Mouse (Mus musculus) stomach, embryonic 15.5 days (tissue): Measurements from ENCODE around the gene Abcc9. TPM values are rescaled to one million over a fixed set of nuclear protein-coding genes. Genes with fewer than 3 reads are reported as not detected.
A peak's percentile ranks its signal among the peaks of the same experiment; 100 is the strongest.

Experiments
- ATAC-seq: fragments of 200-750 bp; cut with Nextera tagmentation; 2 replicates; pipeline ENCODE4 v1.8.0; 2017; ENCODE audit warnings: low read depth, moderate number of reproducible peaks, moderate TSS enrichment; ENCODE audit not compliant: insufficient read depth, low FRiP score
- H3K27ac ChIP-seq: fragments of 300-500 bp; sonication (generic); 2 replicates; pipeline ENCODE4 v1.5.1; 2015; ENCODE audit warnings: mild to moderate bottlenecking, inconsistent platforms
- H3K27me3 ChIP-seq: fragments of 300-500 bp; sonication (generic); replicated peaks from 2 replicates; pipeline ENCODE4 v1.6.1; 2015; ENCODE audit warnings: inconsistent platforms
- H3K36me3 ChIP-seq: fragments of 300-500 bp; sonication (generic); 2 replicates; pipeline ENCODE4 v1.6.1; 2015; ENCODE audit warnings: inconsistent platforms
- H3K4me1 ChIP-seq: fragments of 300-500 bp; sonication (generic); 2 replicates; pipeline ENCODE4 v1.6.1; 2015; ENCODE audit warnings: inconsistent platforms
- H3K4me2 ChIP-seq: fragments of 300-500 bp; sonication (generic); 2 replicates; pipeline ENCODE4 v1.6.1; 2015; ENCODE audit warnings: mild to moderate bottlenecking, inconsistent platforms
- H3K4me3 ChIP-seq: fragments of 300-500 bp; sonication (generic); replicated peaks from 2 replicates; pipeline ENCODE4 v1.5.1; 2015; ENCODE audit warnings: inconsistent platforms
- H3K9ac ChIP-seq: fragments of 300-500 bp; sonication (generic); 2 replicates; pipeline ENCODE4 v1.6.1; 2015; ENCODE audit warnings: inconsistent platforms
- H3K9me3 ChIP-seq: fragments of 300-500 bp; sonication (generic); 2 replicates; pipeline ENCODE4 v1.6.1; 2016; ENCODE audit warnings: inconsistent platforms
- WGBS: fragments of 180-500 bp; shearing (Covaris S2); methylation state at CpG from one replicate; pipeline ENCODE4 v1.1.7; 2015; 5-methylcytosine and 5-hydroxymethylcytosine counted together
- polyA plus RNA-seq: library from polyadenylated mRNA; unstranded; fragments of >200 nt; fragmentation: Nextera tagmentation; extraction: Ambion mirVana; gene quantifications from 2 replicates; pipeline ENCODE4 v1.2.1, GENCODE M21; 2015

The Abcc9 gene
- polyA plus RNA-seq, 1 experiment from 2014 or later = 12.5 TPM

- Histone ChIP-seq H3K4me3 (no peak overlapping the region), H3K9me3 (no peaks in the 10 kb centered on the region), H3K4me1 (no peaks in the 10 kb centered on the region), H3K4me2 (no peak overlapping the region), H3K36me3 (no peaks in the 10 kb centered on the region), H3K27ac (0 out of 2 replicates have a peak overlapping the region, but pooled peaks have one; percentile 21), H3K27me3 (no peaks in the 10 kb centered on the region), H3K9ac (no peak overlapping the region)
- no peak for ATAC-seq
- WGBS = 67% methylated on average over 9 of the region's 9 CpGs
Measured at GRCm38 (mm10) chr6:142609401-142610373, 92.4 kb downstream of the Abcc9 start.

- H3K4me1 ChIP-seq = no peaks in the 10 kb centered on the region
- H3K4me2 ChIP-seq = no peak overlapping the region
- no peaks in the 10 kb centered on the region for H3K9me3 ChIP-seq
- ATAC-seq = no peak
- no peaks in the 10 kb centered on the region for H3K36me3 ChIP-seq
- no peak overlapping the region for H3K4me3 ChIP-seq
- H3K27ac ChIP-seq = no peak overlapping the region
- no peaks in the 10 kb centered on the region for H3K27me3 ChIP-seq
- 71% methylated on average over 7 of the region's 7 CpGs for WGBS
- no peak overlapping the region for H3K9ac ChIP-seq
Measured at GRCm38 (mm10) chr6:142607080-142607479, 95.0 kb downstream of the Abcc9 start.

GRCm38 (mm10) chr6:142602772-142603171 is 99.3 kb downstream of the Abcc9 start:
- Histone ChIP-seq H3K9ac (no peak overlapping the region), H3K4me2 (no peak overlapping the region), H3K27ac (no peak overlapping the region), H3K4me1 (no peaks in the 10 kb centered on the region), H3K4me3 (no peak overlapping the region), H3K9me3 (no peaks in the 10 kb centered on the region), H3K27me3 (no peaks in the 10 kb centered on the region), H3K36me3 (no peaks in the 10 kb centered on the region)
- ATAC-seq = no peak
- 68% methylated on average over 6 of the region's 6 CpGs for WGBS

- no peak overlapping the region for H3K4me2 ChIP-seq
- H3K36me3 ChIP-seq = no peaks in the 10 kb centered on the region
- no peak overlapping the region for H3K27ac ChIP-seq
- WGBS = 76% methylated on average over 4 of the region's 4 CpGs
- ATAC-seq = no peak
- H3K9ac ChIP-seq = no peak overlapping the region
- no peak overlapping the region for H3K4me3 ChIP-seq
- H3K9me3 ChIP-seq = no peaks in the 10 kb centered on the region
- no peaks in the 10 kb centered on the region for H3K27me3 ChIP-seq
- H3K4me1 ChIP-seq = no peaks in the 10 kb centered on the region
Measured at GRCm38 (mm10) chr6:142578831-142579230, 123.3 kb downstream of the Abcc9 start.

DNA sequence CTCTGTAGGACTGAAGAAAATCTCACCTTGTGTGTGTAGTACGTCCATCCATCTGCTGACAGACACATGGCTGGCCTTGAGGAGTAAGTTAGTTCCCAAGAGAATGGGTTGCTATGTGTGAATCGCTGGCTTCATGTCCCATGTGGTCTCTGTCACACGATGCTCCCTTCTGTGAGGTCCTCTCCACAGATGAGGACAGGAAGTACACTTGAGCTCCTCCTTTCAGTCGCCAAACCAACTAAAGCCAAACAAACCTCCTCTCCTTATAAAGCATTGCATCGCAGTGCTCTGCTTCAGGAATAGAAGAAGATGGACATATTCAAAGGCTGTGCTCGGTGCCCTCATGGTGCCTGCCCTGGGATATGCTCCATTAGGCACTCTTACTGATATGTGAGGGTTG is 124.3 kb downstream of the Abcc9 start:
- no peak overlapping the region for H3K4me3 ChIP-seq
- H3K9ac ChIP-seq = no peak overlapping the region
- no peak overlapping the region for H3K4me2 ChIP-seq
- WGBS = 80% methylated on average over 6 of the region's 6 CpGs
- no peak for ATAC-seq
- H3K9me3 ChIP-seq = no peaks in the 10 kb centered on the region
- H3K36me3 ChIP-seq = no peaks in the 10 kb centered on the region
- no peak overlapping the region for H3K27ac ChIP-seq
- no peaks in the 10 kb centered on the region for H3K4me1 ChIP-seq
- no peaks in the 10 kb centered on the region for H3K27me3 ChIP-seq

- WGBS = 35% methylated on average over 6 of the region's 6 CpGs
- Histone ChIP-seq H3K27me3 (peaks cover 7% of the 10 kb centered on the region), H3K4me2 (no peak overlapping the region), H3K4me3 (no peak overlapping the region), H3K27ac (0 out of 2 replicates have a peak overlapping the region, but pooled peaks have one; percentile 92), H3K36me3 (no peaks in the 10 kb centered on the region), H3K9me3 (no peaks in the 10 kb centered on the region), H3K9ac (no peak overlapping the region), H3K4me1 (no peaks in the 10 kb centered on the region)
- no peak for ATAC-seq
Measured at GRCm38 (mm10) chr6:142572876-142573275, 129.2 kb downstream of the Abcc9 start.

- no peaks in the 10 kb centered on the region for H3K4me1 ChIP-seq
- H3K36me3 ChIP-seq = no peaks in the 10 kb centered on the region
- H3K27ac ChIP-seq = peak overlapping the region; percentile 92
- peak overlapping the region; percentile 82 for H3K4me2 ChIP-seq
- H3K9ac ChIP-seq = no peak overlapping the region
- WGBS = 5% methylated on average over 21 of the region's 21 CpGs
- H3K4me3 ChIP-seq = peak overlapping the region; percentile 54
- peaks cover 7% of the 10 kb centered on the region for H3K27me3 ChIP-seq
- ATAC-seq = no peak
- H3K9me3 ChIP-seq = no peaks in the 10 kb centered on the region
Measured at GRCm38 (mm10) chr6:142571629-142572360, 130.3 kb downstream of the Abcc9 start.

GRCm38 (mm10) chr6:142571055-142571618 is 131.0 kb downstream of the Abcc9 start, which contains the start of gene Kcnj8:
Kcnj8 (minus strand) TSS chr6:142571614.
- H3K27me3 ChIP-seq = peaks cover 7% of the 10 kb centered on the region
- peak within 1 kb of the TSS; percentile 54 for H3K4me3 ChIP-seq
- ATAC-seq = peak; percentile 88
- H3K9ac ChIP-seq = peak within 1 kb of the TSS; percentile 49
- no peaks in the 10 kb centered on the region for H3K4me1 ChIP-seq
- peak within 1 kb of the TSS; percentile 92 for H3K27ac ChIP-seq
- WGBS = 1% methylated on average over 34 of the region's 34 CpGs
- H3K4me2 ChIP-seq = peak within 1 kb of the TSS; percentile 82
- H3K9me3 ChIP-seq = no peaks in the 10 kb centered on the region
- H3K36me3 ChIP-seq = peaks cover under 1% of the 10 kb centered on the region; the same call in 1 of the 2 replicates

DNA sequence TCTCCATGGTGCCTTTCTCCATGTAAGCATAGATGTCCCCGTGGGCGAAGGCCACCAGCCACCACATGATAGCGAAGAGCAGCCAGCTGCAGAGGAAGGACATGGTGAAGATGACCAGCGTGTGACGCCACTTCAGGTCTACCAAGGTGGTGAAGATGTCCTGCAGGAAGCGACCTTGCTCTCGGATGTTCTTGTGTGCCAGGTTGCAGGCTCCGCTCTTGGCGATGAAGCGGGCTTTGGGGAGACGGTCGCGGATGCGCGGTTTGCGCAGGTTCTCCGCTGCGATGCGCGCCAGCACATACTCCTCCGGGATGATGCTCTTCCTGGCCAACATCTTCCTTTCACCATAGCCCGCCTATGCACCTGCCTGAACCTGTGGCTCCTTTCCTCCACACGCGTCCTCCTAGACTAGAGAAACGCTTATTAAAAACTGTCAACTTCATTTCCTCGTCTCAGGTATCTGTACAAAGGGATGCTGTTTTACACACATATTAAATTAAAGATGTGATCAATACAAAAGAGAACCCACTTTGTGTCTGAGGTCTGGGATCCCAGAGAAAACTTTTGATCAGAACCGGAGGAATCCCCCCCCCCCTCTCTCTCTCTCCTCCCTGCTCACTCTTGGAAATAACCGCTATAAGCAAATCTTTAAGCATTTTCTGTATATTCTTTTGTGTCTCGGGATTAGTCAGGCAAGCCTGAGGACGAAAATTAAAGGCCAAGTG is 131.9 kb downstream of the Abcc9 start:
- Histone ChIP-seq H3K36me3 (peaks cover 10% of the 10 kb centered on the region), H3K9ac (peak overlapping the region; percentile 49; the same call in 1 of the 2 replicates), H3K27me3 (peaks cover 7% of the 10 kb centered on the region), H3K27ac (peak overlapping the region; percentile 92), H3K4me2 (peak overlapping the region; percentile 82), H3K9me3 (no peaks in the 10 kb centered on the region), H3K4me3 (peak overlapping the region; percentile 54), H3K4me1 (no peaks in the 10 kb centered on the region)
- no peak for ATAC-seq
- 8% methylated on average over 30 of the region's 30 CpGs for WGBS

DNA sequence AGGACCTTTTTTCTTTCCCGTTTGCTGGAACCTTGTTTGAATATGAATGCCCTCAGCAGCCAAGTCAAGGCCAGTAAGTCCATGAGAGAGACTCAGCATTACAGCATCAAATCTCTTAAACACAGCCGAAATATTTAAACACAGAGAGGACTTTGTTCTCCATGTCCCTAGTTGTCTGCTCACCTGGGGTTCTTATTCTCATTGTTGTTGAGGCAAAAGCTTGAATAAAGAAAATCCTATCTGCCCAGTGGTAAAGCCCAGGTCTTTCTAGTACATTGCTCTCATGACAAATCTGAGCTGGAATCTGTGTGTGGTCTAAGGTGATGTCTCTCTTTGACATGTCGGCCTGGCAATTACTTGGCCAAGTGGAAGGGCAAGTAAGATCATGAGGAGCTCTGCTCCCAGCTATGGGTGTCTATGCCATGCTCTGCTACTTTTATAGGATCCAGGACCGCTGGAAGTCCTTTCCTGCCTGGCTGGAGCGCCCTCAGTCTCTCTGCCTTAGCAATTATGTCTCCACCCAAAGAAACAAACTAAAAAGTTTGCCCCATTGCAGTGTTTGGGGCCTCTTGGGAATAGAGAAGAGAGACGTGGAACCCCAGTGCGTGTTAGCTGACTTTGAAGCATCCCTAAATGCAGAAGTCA is 133.3 kb downstream of the Abcc9 start:
- Histone ChIP-seq H3K27ac (peak overlapping the region; percentile 57), H3K27me3 (peaks cover 7% of the 10 kb centered on the region), H3K4me1 (no peaks in the 10 kb centered on the region), H3K36me3 (peaks cover 11% of the 10 kb centered on the region), H3K4me2 (peak overlapping the region; percentile 43), H3K9me3 (no peaks in the 10 kb centered on the region), H3K9ac (0 out of 2 replicates have a peak overlapping the region, but pooled peaks have one; percentile 7), H3K4me3 (peak overlapping the region; percentile 30)
- no peak for ATAC-seq
- WGBS = 34% methylated on average over 7 of the region's 7 CpGs

DNA sequence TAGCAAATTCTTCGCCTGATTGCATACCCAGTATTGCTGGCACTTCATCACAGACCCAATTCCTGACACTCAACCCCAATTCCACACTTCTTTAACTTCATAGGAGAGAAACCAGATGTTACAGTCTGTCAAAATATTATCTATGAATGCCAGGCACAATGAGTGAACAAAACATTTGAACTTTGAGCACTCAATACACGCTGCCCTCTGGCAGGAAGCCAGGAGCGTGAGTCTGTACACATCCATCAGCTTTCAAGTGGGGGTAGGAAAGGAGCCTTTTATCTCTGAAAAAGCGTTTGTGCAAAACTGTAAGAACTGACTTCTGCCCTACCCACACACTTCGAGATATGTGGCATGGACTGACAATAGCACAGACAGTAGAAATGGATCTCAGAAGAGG is 134.7 kb downstream of the Abcc9 start:
- Histone ChIP-seq H3K4me1 (no peaks in the 10 kb centered on the region), H3K27ac (no peak overlapping the region), H3K9ac (no peak overlapping the region), H3K27me3 (peaks cover 7% of the 10 kb centered on the region), H3K9me3 (no peaks in the 10 kb centered on the region), H3K4me2 (peak overlapping the region; percentile 38), H3K36me3 (peaks cover 11% of the 10 kb centered on the region), H3K4me3 (peak overlapping the region; percentile 19; the same call in 1 of the 2 replicates)
- ATAC-seq = 0 out of 2 replicates have a peak, but pooled peaks have one; percentile 4
- 12% methylated on average over 5 of the region's 5 CpGs for WGBS
